Mouse (Mus musculus): ENCODE results near the gene Gpr137b. TPM values are rescaled to one million over a fixed set of nuclear protein-coding genes. Genes with fewer than 3 reads are reported as not detected.
"Not testable (repeated sequence)": the region's sequence is repeated elsewhere in the genome, so short reads cannot be mapped to it uniquely, and the experiment has no call there.

The Gpr137b gene
- polyA plus RNA-seq, 1 experiment from 2014 or later = 19.3 TPM

DNA sequence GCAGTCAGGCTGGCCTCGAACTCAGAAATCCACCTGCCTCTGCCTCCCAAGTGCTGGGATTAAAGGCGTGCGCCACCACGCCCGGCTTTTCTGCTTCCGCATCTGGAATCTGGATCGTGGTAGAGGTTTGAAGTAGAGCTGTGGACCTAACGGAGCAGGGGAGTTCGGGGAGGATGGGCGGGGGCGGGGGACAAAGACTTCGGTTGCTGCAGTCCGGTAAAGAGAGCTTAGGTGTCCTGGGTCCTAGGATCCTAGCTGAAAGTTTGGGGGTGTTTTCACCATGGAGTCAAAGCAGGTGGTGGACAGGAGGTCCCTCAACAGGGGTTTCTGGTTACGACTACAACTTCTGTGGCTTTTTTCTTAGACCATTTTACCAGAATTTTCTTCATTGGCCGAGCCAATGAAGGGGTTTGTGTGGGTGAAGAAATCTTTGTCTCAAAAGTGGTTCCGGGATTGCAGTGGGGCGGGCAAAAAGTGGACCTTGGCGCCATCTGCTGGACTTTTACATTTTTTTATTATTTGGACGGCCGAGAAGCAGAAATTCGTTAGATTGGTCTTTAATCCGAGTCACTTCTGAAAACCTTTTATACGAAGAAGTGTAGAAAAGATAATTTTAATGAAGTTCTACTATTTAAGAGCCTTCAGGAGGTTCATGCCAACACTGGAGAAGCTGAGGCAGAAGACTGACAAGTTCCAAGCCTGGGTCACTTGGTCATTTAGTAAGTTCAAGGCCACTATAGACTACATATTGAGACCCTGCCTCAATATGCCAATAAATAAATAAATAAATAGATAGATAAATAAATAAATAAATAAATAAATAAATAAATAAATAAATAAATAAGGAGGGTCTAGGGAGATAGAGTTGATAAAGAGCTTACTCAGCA, 21.5 kb upstream of the Gpr137b start:
- not testable (repeated sequence) for H3K9ac ChIP-seq (replicated peaks; ENCODE audit: low read depth); H3K4me2 ChIP-seq (replicated peaks; ENCODE audit: low read depth, low read length); H3K27me3 ChIP-seq (replicated peaks; ENCODE audit: insufficient read depth, low read length); H3K9me3 ChIP-seq (ENCODE audit: low read length); H3K36me3 ChIP-seq (ENCODE audit: insufficient read depth, low read length); H3K4me3 ChIP-seq (ENCODE audit: low read depth, low read length); H3K27ac ChIP-seq (ENCODE audit: low read length); H3K4me1 ChIP-seq (ENCODE audit: insufficient read depth, low read depth, low read length)
- WGBS = 32% methylated on average over 22 of the region's 23 CpGs
- ATAC-seq = peak; percentile 61
- DNase-seq (ENCODE audit: low spot score) = peak; percentile 45
- TF ChIP-seq CTCF (IDR thresholded peaks at IDR 0.05) = peak; percentile 63

- Histone ChIP-seq H3K4me2 (replicated peaks; ENCODE audit: low read depth, low read length) (no peak overlapping the region), H3K27ac (ENCODE audit: low read length) (no peak overlapping the region), H3K27me3 (replicated peaks; ENCODE audit: insufficient read depth, low read length) (no peaks in the 10 kb centered on the region), H3K9ac (replicated peaks; ENCODE audit: low read depth) (no peak overlapping the region), H3K36me3 (ENCODE audit: insufficient read depth, low read length) (no peaks in the 10 kb centered on the region), H3K4me1 (ENCODE audit: insufficient read depth, low read depth, low read length) (no peaks in the 10 kb centered on the region), H3K9me3 (ENCODE audit: low read length) (no peaks in the 10 kb centered on the region), H3K4me3 (ENCODE audit: low read depth, low read length) (no peak overlapping the region)
- DNase-seq (ENCODE audit: low spot score) (no peak), ATAC-seq (no peak)
- 57% methylated on average over 3 of the region's 3 CpGs for WGBS
- TF ChIP-seq EP300 (IDR thresholded peaks at IDR 0.05) (no peak), CTCF (IDR thresholded peaks at IDR 0.05) (no peak)
These were observed 20.4 kb upstream of the Gpr137b start for GRCm38 (mm10) chr13:13414206-13414605.

DNA sequence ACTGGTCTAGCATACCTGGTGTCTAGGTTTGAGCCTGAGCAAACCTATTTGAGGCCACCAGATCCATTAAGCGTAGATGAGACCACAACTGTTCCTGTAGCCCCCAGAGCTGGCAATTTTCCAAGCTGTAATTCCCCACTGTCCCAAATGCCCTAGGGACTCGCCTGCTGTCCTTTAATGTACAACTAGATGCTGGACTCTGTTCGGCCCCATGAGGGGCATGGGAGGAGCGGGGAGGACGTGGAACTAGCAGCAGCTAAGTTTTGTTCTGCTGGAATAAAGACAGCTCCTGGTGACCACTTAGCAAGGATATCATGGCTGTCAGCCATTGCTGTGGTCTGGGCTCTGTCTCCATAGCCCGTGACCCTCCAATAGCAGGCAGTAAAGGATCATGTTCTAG, 11.7 kb upstream of the Gpr137b start:
- H3K4me2 ChIP-seq (replicated peaks; ENCODE audit: low read depth, low read length); H3K27me3 ChIP-seq (replicated peaks; ENCODE audit: insufficient read depth, low read length); H3K36me3 ChIP-seq (ENCODE audit: insufficient read depth, low read length); H3K9me3 ChIP-seq (ENCODE audit: low read length); H3K4me3 ChIP-seq (ENCODE audit: low read depth, low read length); H3K27ac ChIP-seq (ENCODE audit: low read length); H3K9ac ChIP-seq (replicated peaks; ENCODE audit: low read depth); DNase-seq (ENCODE audit: low spot score); H3K4me1 ChIP-seq (ENCODE audit: insufficient read depth, low read depth, low read length); ATAC-seq: not testable (repeated sequence)
- no CpG with 5 or more reads among the region's 6 CpGs for WGBS

GRCm38 (mm10) chr13:13404517-13405155, 10.8 kb upstream of the Gpr137b start:
- H3K9me3 ChIP-seq (ENCODE audit: low read length); H3K4me3 ChIP-seq (ENCODE audit: low read depth, low read length); H3K36me3 ChIP-seq (ENCODE audit: insufficient read depth, low read length); H3K4me1 ChIP-seq (ENCODE audit: insufficient read depth, low read depth, low read length); DNase-seq (ENCODE audit: low spot score); H3K4me2 ChIP-seq (replicated peaks; ENCODE audit: low read depth, low read length); H3K9ac ChIP-seq (replicated peaks; ENCODE audit: low read depth); H3K27me3 ChIP-seq (replicated peaks; ENCODE audit: insufficient read depth, low read length); H3K27ac ChIP-seq (ENCODE audit: low read length); ATAC-seq: not testable (repeated sequence)
- 76% methylated on average over 5 of the region's 6 CpGs for WGBS

DNA sequence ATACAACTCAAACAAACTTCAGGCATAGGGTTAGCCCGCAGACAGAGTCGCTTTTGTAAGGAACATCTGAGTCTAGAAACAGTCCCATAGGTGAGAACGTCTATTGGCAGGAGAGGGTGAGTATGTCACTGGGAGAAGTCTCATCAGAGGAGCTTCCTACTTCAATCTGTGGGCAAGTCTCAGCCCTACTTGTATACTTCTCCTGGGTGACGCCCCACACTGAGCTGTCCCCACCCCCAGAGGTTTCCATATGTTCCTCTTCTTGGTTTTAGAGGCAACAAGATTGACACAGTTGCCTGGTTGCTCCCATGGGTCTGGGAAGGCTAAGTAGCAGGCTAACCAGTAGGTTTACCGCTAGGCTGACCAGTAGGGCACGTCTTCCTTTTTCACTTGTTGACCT, 10.0 kb upstream of the Gpr137b start:
- H3K4me1 ChIP-seq (ENCODE audit: insufficient read depth, low read depth, low read length); H3K4me3 ChIP-seq (ENCODE audit: low read depth, low read length); H3K9ac ChIP-seq (replicated peaks; ENCODE audit: low read depth); H3K4me2 ChIP-seq (replicated peaks; ENCODE audit: low read depth, low read length); H3K27ac ChIP-seq (ENCODE audit: low read length); H3K9me3 ChIP-seq (ENCODE audit: low read length); DNase-seq (ENCODE audit: low spot score); H3K27me3 ChIP-seq (replicated peaks; ENCODE audit: insufficient read depth, low read length); H3K36me3 ChIP-seq (ENCODE audit: insufficient read depth, low read length): not testable (repeated sequence)
- 0 out of 2 replicates have a peak, but pooled peaks have one; percentile 14 for ATAC-seq
- 82% methylated on average over 3 of the region's 6 CpGs for WGBS

DNA sequence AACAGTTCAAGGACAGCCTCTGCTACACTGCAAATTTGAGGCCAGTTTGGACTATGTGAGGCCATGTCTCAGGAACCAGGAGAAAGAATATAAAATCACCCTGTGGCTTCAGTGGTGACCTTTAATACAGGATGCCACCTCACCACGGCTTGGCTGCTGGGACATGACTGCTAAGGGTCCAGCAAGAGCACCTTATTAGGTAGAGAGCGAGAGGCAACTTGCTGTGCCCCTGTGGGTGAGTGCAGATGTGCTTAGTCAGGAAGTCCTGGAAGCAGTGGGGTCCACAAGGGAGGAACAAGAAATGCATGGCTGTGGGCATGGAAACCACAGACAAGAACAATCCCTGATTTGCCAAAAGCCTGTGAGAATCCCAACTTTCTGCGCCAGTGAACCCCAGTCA, 9.6 kb upstream of the Gpr137b start:
- H3K9me3 ChIP-seq (ENCODE audit: low read length) = not testable (repeated sequence)

GRCm38 (mm10) chr13:13402818-13403217, 9.0 kb upstream of the Gpr137b start:
- not testable (repeated sequence) for H3K27me3 ChIP-seq (replicated peaks; ENCODE audit: insufficient read depth, low read length); H3K27ac ChIP-seq (ENCODE audit: low read length); H3K9me3 ChIP-seq (ENCODE audit: low read length); H3K4me1 ChIP-seq (ENCODE audit: insufficient read depth, low read depth, low read length); H3K4me3 ChIP-seq (ENCODE audit: low read depth, low read length); H3K36me3 ChIP-seq (ENCODE audit: insufficient read depth, low read length); DNase-seq (ENCODE audit: low spot score); H3K9ac ChIP-seq (replicated peaks; ENCODE audit: low read depth); H3K4me2 ChIP-seq (replicated peaks; ENCODE audit: low read depth, low read length)
- peak; percentile 85 for ATAC-seq
- WGBS = 49% methylated on average over 5 of the region's 5 CpGs

More for the DNA sequence above, 9.6 kb upstream of the Gpr137b start:
- H3K4me2 ChIP-seq (replicated peaks; ENCODE audit: low read depth, low read length); H3K4me1 ChIP-seq (ENCODE audit: insufficient read depth, low read depth, low read length); H3K36me3 ChIP-seq (ENCODE audit: insufficient read depth, low read length); H3K9ac ChIP-seq (replicated peaks; ENCODE audit: low read depth); ATAC-seq; H3K27me3 ChIP-seq (replicated peaks; ENCODE audit: insufficient read depth, low read length); H3K27ac ChIP-seq (ENCODE audit: low read length); H3K4me3 ChIP-seq (ENCODE audit: low read depth, low read length); DNase-seq (ENCODE audit: low spot score): not testable (repeated sequence)
- WGBS = 88% methylated on average over 2 of the region's 3 CpGs

- not testable (repeated sequence) for H3K4me1 ChIP-seq (ENCODE audit: insufficient read depth, low read depth, low read length); H3K4me3 ChIP-seq (ENCODE audit: low read depth, low read length); ATAC-seq; H3K9ac ChIP-seq (replicated peaks; ENCODE audit: low read depth); H3K27ac ChIP-seq (ENCODE audit: low read length); H3K27me3 ChIP-seq (replicated peaks; ENCODE audit: insufficient read depth, low read length); H3K9me3 ChIP-seq (ENCODE audit: low read length); DNase-seq (ENCODE audit: low spot score); H3K36me3 ChIP-seq (ENCODE audit: insufficient read depth, low read length); H3K4me2 ChIP-seq (replicated peaks; ENCODE audit: low read depth, low read length)
- WGBS = 79% methylated on average over 3 of the region's 3 CpGs
These were observed 7.0 kb upstream of the Gpr137b start for GRCm38 (mm10) chr13:13400851-13401250.

DNA sequence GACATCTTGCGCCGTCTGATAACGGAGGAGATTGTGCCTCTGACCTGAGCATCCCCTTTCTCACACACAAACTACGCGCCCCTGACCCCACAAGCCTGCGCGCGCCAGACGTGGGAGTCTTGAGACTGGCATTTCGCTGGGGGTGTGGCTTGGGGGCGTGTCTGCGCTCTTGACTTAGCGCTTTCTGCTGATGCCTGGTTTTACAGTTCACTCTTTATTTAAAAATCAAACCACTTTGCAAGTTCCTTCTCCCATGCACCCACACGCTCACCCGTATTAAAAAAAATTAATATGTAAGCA, 232 bp upstream of the Gpr137b start:
- ATAC-seq (peak; percentile 58), DNase-seq (ENCODE audit: low spot score) (peak; percentile 44)
- not testable (repeated sequence) for H3K9ac ChIP-seq (replicated peaks; ENCODE audit: low read depth); H3K4me1 ChIP-seq (ENCODE audit: insufficient read depth, low read depth, low read length); H3K27me3 ChIP-seq (replicated peaks; ENCODE audit: insufficient read depth, low read length); H3K9me3 ChIP-seq (ENCODE audit: low read length); H3K36me3 ChIP-seq (ENCODE audit: insufficient read depth, low read length); H3K27ac ChIP-seq (ENCODE audit: low read length)
- Histone ChIP-seq H3K4me3 (ENCODE audit: low read depth, low read length) (peak overlapping the region; percentile 15; the same call in 1 of the 2 replicates), H3K4me2 (replicated peaks; ENCODE audit: low read depth, low read length) (peak overlapping the region; percentile 48)
- WGBS = 0% methylated on average over 12 of the region's 15 CpGs
